Mouse (Mus musculus): ENCODE results near the gene Matn4.

GRCm38 (mm10) chr2:164448140-164448539 lies 43.2 kb upstream of the Matn4 start:
- no peak for TF ChIP-seq POLR2A (IDR thresholded peaks at IDR 0.05; ENCODE audit: low read depth, low read length)
- TF ChIP-seq CTCF (IDR thresholded peaks at IDR 0.05; ENCODE audit: borderline replicate concordance, insufficient read depth, low read length), result no peak
